Mouse (Mus musculus) activated CD4-positive, CD25-positive, alpha-beta regulatory T cell, adult 4 months (primary cell): ENCODE results near the gene Serpinb1c. TPM values are rescaled to one million over a fixed set of nuclear protein-coding genes. Genes with fewer than 3 reads are reported as not detected.
A peak's percentile ranks its signal among the peaks of the same experiment; 100 is the strongest.
"Not testable (repeated sequence)": the region's sequence is repeated elsewhere in the genome, so short reads cannot be mapped to it uniquely, and the experiment has no call there.

Experiments used
- ATAC-seq: one replicate; pipeline ENCODE4 v1.8.0; 2017
- polyA plus RNA-seq, 2 experiments: library from polyadenylated mRNA; unstranded; fragments of 100-300 nt; shearing (Covaris generic); gene quantifications; one replicate each; pipeline ENCODE4 v1.2.1; 2017

Gene Serpinb1c
- not detected for polyA plus RNA-seq

DNA sequence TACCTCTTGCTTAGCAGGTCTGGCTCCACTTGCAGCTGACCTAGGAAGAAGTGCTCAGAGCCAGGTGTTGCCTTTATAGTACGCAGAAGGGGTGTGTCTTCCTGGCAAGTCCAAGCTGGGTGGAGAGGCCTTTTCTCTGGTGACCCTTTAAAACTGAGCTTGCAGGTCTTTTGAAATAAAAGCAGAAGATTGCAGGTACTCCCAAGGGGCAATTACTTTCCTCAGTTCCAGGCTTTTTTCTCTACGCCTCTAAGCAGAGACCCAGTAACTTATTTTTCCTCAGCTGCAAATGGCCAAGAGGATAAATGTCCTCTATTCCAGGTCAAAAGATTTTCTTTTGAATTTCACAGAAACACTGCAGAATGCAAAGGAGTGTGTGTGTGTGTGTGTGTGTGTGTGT is at the start of gene Serpinb1c:
Serpinb1c (minus strand) TSS at position 101 of the 400 bp plus-strand sequence.
- ATAC-seq: no peak

DNA sequence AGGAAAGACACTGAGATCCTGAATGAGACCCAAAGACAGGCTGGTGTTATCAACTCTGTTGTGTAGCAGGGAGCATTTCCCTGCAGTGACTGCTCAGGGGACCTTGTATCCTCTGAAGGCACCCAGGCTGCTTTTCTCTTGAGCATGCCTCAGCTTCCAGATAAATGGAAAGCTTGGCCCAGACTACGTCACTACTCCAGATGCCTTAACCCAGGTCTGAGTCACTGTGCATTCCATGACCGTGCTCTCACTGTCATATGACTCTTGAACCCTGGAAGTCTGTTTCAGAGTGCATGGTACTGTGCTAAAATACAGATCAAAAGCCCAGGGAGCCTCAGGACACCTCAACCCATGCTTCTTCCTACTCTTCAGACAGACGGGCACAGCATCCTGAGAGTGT is 41.2 kb upstream of the Serpinb1c start:
- not testable (repeated sequence) for ATAC-seq

DNA sequence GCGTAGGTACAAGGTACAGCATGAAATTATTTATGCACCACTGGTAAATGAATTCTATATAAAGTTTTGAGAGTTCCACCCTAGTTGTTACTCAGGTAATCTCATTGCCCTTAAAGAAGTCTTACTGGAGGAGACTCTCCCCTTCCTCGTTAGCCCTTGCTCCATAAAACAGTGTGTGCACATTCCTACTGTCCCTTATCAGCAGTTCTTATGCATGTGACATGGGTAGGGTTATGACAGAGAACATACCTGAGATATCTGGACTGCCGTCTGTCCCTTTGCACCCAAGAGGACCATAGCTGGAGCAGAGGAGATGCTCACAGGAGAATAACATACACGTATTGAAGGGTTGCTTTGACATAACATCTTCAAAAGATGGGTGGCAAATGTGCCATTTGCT is 40.3 kb upstream of the Serpinb1c start:
- not testable (repeated sequence) for ATAC-seq

DNA sequence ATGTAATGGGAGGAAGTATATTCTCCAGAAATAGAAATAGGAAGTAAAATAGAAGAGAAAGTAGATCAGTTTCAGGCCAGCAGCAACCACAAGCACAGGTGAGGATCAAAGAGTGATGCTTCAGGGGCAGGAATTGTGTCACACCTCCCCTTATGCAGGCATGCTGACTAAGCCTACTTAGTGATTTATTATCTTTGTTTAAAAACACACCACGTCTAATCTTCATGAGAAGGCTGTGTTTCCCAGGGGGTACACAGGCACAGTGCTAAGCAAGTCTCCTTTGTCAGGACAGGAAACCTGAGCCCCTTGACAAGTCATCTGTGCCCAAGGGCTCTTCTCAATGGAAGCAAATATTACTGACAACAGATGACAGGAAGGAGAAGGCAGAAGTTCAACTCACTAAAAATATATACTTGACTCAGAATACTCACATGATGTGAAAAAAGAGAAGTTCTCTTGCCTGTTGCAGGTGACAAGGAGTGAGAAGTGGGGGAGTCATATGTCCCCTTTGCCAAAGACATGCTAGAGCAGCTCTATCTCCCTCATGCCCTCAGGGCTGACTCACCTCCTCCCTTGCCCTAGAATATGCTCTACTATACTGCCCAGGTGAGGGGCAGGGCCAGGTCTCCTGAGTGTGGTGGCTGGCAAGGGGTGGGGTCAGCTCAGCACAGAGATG is 36.8 kb upstream of the Serpinb1c start:
- ATAC-seq: no peak

DNA sequence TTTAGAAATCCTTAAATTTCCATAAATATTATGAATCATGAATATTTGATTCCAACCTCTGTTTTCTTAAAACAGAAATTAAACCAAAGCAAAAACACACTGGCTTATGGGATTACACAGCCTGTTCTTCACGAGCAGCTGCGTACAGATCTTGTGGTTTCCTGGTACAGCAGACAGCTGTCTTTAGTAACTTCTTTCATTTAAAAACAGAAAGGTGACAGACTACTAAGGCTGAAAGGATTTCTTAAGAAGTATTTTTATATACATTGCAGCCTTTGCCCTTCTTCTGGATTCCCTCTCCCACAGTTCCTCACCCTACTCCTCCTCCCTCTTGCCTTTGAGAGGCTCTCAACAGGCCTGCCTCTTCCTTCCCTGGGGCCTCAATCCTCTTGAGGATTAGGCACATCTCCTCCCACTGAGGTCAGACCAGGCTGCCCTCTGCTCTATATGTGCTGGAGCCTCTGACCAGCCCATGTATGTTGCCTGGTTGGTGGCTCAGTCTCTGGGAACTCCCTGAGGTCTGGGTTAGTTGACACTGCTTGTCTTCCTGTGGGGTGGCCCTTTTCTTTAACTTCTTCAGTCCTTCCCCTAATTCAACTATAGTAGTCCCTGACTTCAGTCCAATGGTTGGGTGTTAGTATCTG is 31.2 kb upstream of the Serpinb1c start:
- ATAC-seq: no peak

DNA sequence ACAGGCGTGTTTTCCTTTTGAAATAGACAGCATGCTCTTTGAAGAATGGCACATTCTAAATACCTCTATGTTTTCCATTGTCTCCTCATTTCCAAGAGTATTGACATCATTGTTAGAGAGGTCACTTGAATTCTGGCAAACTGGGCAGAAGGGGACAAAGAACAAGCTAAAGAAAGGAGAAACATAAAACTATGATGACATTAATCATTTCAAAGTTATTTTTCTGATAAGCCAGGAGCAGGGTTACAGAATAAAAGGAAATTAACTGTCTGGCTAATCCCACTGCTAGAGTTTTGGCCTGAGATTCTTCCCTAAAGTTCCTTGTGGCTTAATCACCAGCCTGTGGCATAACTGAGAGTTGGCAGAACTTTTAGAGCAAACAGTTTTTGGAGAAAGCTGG is 29.2 kb upstream of the Serpinb1c start:
- ATAC-seq: no peak

DNA sequence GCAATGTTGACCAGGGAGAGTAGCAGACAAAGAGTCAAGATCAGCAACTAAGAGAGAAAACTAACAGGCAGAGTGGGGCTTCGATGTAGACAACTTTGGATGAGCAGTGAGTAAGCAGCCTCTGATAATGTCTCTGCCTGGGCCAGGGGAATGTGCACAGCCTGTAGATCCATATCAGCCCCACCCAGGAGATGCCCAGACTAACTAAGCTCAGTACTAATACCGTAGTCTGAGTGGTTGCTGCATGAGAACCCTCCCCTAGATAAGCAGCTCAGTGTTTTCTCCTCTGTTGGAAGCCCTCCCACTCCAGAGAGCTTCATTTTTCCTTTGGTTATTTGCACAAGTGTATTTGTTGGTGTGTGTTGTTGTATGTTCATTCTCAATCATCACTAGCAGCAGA is 28.6 kb upstream of the Serpinb1c start:
- no peak for ATAC-seq

DNA sequence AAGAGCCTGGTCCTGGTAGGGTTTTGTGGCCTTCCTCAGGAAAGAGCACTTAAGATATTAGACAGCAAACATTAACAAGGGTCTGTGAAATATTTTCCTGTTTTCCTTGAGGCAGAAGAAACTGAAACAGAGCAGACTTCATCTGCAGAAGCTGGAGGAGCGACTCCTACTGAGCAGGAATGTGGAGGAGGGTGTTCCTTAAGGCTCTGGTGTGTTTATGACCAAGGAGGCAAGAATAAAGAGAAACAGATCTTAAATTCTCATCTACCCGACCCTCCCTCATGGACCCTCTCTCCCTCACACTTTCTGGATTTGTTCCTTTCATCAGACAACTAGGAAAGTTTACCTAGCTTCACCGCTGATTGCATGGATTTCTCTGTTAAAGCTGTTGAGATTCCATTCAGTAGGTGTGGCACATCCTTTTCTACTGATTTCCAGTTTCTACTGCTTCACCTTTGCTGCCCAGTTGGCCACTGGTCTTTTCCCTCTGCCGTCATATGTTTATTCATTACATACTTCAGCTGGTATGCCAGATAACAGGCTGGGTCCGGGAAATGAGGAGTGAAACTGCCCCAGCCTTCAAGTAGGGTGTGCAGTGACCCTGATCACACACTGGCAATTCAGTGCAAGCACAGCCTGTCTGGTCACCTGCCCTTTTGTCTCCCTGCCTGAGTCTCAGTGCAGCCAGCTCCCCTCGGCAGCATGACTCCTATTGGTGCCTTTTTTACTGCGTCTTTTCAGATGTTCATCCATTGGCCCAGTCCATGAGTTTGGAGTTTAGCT is 26.8 kb upstream of the Serpinb1c start:
- no peak for ATAC-seq

DNA sequence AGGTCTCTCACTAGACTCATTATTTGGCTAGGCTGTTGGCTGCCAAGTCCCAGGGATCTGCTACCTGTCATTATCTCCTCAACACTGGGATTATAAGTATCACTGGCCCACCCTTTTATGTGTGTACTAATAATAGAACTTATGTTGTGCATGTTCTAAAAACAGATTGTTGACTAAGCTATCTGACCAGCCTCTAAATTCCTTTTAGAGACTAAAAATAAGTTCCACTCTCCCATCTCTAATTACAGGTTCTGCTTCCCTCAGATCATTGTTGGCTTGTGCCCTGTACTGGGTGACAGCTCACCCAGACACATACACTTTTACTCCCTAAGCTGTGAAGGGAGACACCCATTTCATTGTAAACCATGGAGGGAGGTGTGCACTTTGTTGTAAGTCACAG is 24.6 kb upstream of the Serpinb1c start:
- no peak for ATAC-seq

DNA sequence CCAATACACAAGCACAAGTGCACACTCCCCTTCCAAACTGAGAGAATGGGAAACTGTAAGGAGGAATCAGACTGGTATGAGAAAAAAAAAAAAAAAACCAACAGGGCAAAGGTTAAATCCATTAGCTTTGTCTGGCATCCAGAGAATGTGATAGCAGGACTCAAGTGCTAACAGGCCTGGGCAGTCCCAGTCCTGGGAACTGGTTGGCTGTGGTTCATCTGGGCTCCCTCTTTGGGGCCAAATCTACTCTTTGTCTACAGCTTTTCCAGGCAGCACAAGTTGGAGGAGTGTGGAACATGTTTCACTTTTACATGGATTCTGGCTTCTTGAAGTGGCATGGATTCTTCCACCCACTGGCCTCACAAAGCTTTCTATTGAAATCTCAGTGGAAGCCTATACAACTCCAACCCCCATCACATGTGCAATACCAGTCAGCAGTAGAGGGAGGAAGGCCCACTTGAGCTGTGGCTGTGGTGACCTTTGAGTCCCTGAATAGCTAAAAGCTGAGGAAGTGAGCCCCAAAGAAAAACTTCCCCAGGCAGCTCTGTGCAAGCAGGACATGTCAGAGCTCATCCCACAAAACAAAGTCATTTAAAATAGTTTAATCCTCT is 14.9 kb upstream of the Serpinb1c start:
- no peak for ATAC-seq

DNA sequence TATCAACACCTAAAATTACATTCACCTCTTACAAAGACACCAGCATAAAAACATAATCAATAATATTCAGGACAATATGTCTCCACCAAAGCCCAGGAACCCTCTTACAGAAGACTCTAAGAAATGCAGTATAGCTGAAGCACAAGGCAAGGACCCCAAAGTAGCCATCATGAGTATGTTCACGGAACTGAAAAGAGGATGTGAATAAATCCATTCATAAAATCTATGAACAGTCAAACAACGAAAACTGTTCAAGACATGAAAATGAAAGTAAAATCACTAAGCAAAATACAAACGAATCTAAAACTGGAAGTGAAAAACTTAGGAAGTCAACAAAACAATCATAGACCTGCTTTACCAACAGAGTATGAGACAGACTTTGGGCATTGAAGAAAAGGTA is 10.2 kb upstream of the Serpinb1c start:
- peak; percentile 66 for ATAC-seq

DNA sequence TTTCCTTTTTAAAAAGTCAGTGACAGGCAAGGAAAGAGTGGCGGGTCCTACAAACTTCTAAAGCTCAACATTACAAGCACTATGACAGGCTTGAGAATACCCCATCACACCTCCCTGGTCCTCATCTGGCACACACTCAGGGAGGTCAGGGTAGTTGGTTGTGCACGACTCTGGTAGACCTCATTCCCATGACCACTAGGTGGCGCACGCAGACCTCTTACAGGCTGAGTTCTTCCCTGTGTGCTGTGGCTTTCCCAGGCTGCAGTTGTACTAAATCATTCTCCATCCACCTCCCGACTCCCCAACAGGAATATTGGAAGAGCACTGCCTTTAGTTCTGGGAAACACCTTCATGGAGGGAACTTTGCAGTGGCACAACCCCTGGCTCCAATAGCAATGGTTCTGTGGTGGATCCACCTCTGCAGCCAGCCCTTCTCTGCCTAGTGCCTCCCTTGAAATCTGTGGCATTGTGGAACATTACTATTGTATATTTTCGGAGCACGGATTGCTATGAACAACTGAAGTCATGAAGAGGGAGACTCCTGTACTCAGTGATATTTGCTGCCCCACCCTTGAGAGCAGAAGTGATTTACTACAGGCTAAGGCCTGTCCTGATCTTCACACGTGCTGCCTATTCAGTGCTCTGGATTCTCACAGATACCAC is 5.3 kb upstream of the Serpinb1c start:
- peak; percentile 62 for ATAC-seq

DNA sequence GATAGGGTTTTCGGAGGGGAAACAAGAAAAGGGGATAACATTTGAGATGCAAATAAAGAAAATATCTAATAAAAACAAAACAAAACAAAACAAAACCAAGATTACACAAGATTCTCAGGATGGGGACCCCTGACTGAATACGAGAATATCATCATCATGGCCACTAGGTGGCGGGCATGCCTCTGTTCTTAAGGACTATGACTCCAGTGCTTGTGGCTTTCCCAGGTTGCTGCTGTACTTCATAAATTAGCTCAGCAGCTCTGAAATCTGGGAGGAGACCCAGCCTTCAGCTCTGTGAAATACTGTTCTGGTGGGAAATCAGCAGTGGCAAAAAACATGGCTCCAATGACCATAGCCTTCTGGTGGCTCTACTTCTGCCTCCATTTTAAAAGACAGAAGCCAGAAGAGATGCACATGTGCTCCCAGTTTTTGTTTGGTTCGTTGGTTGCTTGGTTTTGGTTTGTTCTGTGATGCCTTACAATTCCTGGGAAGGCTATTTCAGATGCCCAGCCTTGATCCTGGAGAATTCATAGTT is 4.5 kb upstream of the Serpinb1c start:
- ATAC-seq: peak; percentile 32

DNA sequence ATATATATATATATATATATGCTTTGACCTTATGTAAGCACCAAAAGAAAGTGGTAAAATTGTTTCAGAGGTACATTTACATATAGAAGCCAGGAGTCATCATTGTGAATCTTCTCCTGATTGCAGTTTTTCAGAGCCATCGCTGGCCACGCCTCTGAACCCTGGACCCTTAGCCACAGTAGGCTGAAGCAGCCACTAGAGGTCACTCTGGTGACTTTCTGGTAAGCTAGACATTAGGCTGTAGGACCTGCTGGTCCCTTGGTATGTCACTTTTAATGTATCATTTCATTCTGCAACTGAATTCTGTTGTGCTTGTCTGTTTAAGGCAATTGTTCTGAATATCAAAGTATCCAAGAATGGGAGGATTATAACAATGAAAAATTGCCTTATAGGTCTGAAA is 2.6 kb upstream of the Serpinb1c start:
- ATAC-seq: no peak

DNA sequence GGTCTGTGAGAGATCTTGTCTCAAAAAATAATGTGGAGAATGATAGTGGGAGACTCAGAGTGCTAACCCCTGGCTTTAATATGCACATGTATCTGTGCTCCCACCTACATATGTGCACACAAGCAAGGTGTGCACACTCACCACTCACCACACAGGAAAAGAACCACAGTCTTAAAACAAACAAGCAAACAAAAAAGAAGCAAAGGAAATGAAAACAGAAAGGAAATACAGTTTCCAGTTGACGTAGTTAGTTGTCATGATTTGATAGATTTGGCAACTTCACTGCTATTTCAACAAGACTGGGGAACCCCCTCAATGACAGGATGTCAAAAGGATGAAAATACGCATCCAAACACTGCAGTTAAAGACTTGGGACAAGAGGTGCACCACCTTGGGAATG is 1.1 kb upstream of the Serpinb1c start:
- peak; percentile 71 for ATAC-seq

DNA sequence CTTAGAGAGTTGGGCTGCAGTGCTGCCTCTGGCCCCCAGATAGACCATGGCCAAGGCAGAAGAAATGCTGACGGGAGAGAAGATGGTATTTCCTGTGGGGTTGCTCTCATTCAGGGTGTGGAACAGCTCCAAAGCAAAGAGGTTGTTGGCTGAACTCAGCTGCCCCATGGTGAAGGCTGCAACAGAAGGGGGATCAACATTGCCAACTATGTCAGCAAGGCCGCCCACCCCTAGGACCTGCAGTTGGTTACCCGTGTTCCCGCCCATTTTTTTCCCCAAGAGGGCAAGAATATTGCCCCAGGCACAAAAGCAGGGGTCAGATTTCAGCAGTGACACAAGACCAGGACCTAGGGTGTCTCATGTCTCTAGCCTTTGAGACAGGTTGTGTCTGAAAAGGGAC is 1.1 kb downstream of the Serpinb1c start:
- ATAC-seq: no peak

DNA sequence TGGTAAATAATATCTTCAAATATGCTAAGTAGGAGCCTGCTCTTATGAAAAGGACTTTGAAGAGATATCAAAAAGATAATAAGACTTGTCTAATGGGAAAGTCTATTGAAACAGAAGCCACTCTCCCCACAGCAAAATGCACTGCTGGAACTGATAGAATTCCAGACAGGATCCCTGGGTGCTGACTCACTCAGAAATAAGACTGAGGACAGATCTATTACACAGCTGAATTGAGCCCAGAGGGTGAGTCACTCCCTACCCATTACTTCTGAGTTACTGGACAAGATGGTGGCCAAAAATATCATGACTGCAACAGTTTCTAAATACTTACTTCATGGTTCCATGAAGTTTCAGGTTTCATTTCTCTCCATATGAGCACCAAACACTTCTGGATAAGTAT is 13.3 kb downstream of the Serpinb1c start:
- no peak for ATAC-seq

DNA sequence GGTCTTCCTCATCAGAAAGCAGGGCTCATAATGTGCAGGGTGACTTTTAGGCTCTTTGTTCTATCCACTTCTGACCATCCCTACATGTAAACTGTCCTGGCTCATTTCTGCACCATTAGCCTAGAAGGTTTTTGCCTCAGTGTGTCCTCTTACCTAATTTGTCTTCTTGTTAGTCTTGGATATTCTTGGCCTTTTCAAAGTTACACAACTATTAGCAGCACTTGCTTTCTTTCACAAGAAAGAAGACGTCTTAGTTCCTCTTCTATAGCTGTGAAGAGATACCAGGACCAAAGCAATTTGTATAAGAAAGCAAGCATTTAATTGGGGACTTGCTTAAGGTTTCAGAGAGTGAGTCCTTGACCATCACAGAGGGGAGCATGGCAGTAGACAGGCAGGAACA is 24.1 kb downstream of the Serpinb1c start:
- ATAC-seq: no peak

DNA sequence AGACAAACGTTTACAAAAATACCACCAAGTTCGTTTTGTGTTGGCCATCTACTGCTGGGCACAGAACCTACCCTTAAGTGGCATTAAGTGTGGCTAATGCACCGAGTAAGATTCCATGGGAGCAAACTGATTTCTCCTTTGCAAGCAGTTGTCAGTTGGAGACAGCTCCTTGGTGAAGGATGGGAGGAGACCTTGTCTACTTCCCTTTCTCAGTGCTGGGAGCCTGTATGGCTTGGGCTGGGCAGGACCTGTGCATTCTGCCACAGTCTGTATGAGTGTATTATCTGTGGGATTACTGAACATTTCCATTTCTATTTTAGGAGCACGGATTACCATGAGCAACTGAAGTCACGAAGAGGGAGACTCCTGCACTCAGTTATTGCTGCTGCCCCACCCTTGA is 29.2 kb downstream of the Serpinb1c start:
- ATAC-seq: no peak

DNA sequence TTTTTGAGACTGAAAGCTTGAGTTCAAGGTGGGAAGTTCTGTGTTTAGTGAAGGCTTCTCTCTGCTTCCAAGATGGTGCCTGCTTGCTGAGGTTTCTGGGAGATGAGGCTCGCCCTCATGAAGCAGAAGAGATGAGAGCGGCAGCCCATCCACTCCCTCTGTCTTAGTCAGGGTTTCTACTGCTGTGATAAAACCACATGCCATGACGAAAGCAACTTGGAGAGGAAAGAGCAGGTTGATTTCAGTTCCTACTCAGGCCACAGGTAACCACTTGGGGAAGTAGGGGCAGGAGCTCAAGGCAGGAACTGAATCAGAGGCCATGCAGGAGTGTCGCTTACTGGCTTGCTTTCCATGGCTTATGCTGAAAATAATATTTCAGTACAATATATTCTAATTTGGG is 29.8 kb downstream of the Serpinb1c start:
- ATAC-seq: not testable (repeated sequence)

DNA sequence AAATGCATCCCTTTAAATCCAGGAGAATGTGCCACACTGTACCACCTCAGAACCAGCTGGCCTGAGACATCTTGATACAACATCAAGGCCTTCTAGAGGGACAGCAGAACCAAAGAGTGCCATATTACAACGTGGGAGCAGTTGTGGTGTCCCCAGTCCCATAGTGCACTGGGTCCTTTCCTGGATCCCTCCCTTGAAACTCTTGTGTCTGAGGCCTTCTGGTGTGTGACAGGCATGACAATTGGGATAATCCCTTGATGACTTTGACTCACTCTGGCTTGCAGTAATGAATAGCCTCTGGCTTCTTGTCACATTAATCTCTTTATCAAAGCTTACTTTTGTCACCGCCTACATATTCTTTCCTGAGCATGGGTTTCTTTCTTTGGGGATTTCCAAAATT is 31.0 kb downstream of the Serpinb1c start:
- ATAC-seq: no peak

DNA sequence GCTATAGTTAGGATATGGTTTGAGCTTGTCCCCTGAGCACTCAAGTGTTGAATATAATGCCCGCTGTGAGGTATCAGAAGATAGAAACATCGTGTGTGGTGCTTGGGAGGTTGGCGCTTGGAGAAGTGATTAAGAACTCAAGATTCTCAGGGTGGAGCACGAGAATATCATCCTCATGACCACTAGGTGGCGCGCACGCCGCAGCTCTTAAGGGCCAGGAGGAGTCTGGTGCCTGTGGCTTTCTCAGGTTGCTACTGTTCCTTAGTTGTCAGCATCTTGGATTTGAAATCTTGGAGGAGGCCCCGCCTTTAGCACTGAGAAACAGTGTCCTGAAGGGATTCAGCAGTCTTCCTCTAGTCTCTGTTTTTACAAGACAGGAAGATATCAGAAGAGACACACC is 31.5 kb downstream of the Serpinb1c start:
- peak; percentile 80 for ATAC-seq

DNA sequence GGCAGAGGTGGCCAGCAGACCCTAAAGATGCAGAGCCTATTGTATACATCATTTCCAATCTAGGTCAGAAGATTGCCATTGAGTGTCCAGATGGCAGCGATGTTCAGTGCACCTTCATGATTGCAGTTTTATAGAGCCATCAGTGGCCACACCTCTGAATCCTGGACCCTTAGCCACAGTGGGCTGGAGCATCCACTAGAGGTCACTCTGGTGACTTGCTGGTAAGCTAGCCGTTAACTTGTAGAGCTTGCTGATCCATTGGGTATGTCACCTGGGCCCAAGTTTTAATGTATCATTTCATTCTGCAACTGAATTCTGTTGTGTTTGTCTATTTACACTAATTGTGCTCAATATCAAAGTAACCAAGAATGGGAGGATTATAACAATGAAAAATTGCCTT is 32.4 kb downstream of the Serpinb1c start:
- no peak for ATAC-seq
